Mouse (Mus musculus) stomach, embryonic 14.5 days (tissue): ENCODE measurements at regions not wholly inside any gene's neighbourhood (a gene's known extent, or its start where the extent isn't known, plus 50 kb on each side); places are given as distances from the start of the nearest gene placed in this dataset.

Experiments
- ATAC-seq: fragments of 200-750 bp; cut with Nextera tagmentation; 2 replicates; pipeline ENCODE4 v1.8.0; 2017; ENCODE audit warnings: low read depth, moderate TSS enrichment; ENCODE audit not compliant: insufficient number of reproducible peaks, insufficient read depth, low FRiP score
- H3K27ac ChIP-seq: fragments of 300-500 bp; sonication (generic); 2 replicates; pipeline ENCODE4 v1.5.1; 2014; ENCODE audit warnings: mild to moderate bottlenecking, low read length, moderate library complexity, mixed read lengths
- H3K27me3 ChIP-seq: fragments of 300-500 bp; sonication (generic); 2 replicates; pipeline ENCODE4 v1.6.1; 2014; ENCODE audit warnings: low read length, control low read depth, mixed read lengths; ENCODE audit not compliant: control insufficient read depth, insufficient read depth
- H3K36me3 ChIP-seq: fragments of 300-500 bp; sonication (generic); 2 replicates; pipeline ENCODE4 v1.6.1; 2014; ENCODE audit warnings: mild to moderate bottlenecking, control low read depth, low read length, moderate library complexity, mixed read lengths; ENCODE audit not compliant: control insufficient read depth, insufficient read depth
- H3K4me1 ChIP-seq: fragments of 300-500 bp; sonication (generic); 2 replicates; pipeline ENCODE4 v1.6.1; 2014; ENCODE audit warnings: low read length, control low read depth, mixed read lengths; ENCODE audit not compliant: control insufficient read depth, insufficient read depth
- H3K4me2 ChIP-seq: fragments of 300-500 bp; sonication (generic); replicated peaks from 2 replicates; pipeline ENCODE4 v1.6.1; 2014; ENCODE audit warnings: low read depth, low read length, control low read depth
- H3K4me3 ChIP-seq: fragments of 300-500 bp; sonication (generic); 2 replicates; pipeline ENCODE4 v1.5.1; 2014; ENCODE audit warnings: low read depth, low read length, control low read depth
- H3K9ac ChIP-seq: fragments of 300-500 bp; sonication (generic); replicated peaks from 2 replicates; pipeline ENCODE4 v1.6.1; 2014; ENCODE audit warnings: low read depth, mild to moderate bottlenecking, control low read depth, low read length, moderate library complexity, mixed read lengths
- H3K9me3 ChIP-seq: fragments of 300-500 bp; sonication (generic); 2 replicates; pipeline ENCODE4 v1.6.1; 2016; ENCODE audit warnings: low read depth, low read length, control low read depth; ENCODE audit not compliant: control insufficient read depth
- WGBS: fragments of 180-500 bp; shearing (Covaris S2); extraction: QIAGEN DNeasy Blood & Tissue Kit; methylation state at CpG from one replicate; pipeline ENCODE4 v1.1.7; 2014; 5-methylcytosine and 5-hydroxymethylcytosine counted together

DNA sequence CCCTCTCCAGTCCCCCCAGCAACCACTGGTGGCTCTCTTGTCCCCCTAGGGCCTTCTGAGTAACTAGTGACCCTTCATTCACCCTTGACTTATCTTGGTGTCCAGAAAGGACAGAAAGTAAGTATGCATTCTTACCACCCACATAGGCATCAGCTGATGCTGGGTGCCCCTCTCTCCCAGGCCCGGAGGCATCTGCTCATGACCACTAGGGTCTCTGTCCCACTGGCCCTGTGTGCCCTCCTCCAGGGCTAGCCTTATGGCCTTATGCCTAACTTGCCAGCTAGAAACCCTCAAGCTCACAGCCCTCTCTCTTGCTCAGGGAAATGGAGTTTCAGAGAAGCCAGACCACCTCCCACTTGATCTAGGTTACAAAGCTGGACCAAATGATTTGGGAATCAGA, 89.2 kb upstream of the Unc5b start:
- H3K4me1 ChIP-seq: no peaks in the 10 kb centered on the region
- 100% methylated on average over 1 of the region's 1 CpGs for WGBS
- H3K27me3 ChIP-seq: no peaks in the 10 kb centered on the region
- H3K36me3 ChIP-seq: no peaks in the 10 kb centered on the region
- H3K4me2 ChIP-seq: no peak overlapping the region
- H3K9me3 ChIP-seq: no peaks in the 10 kb centered on the region
- H3K9ac ChIP-seq: no peak overlapping the region
- H3K27ac ChIP-seq: no peak overlapping the region
- H3K4me3 ChIP-seq: no peak overlapping the region
- ATAC-seq: no peak

DNA sequence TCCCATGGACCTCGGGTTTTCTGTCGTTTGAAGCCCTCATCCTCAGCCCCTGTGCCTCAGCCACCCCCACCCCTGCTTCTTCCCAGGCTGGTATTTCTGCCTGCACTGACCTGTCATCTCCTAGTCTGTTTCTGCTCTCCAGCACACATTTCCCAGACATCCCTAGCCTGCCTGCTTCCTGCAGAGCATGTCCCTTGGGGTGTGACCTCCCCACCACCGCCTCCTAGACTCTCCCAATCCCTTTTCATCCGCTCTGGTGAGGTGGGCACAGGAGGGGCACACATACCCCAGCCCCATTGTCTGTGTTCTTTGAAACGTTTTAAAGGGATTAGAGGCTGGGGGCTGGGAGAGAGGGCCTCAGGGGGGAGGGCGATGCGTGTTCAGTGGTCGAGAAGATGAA, 86.6 kb upstream of the Unc5b start:
- Histone ChIP-seq H3K9ac (no peak overlapping the region), H3K4me3 (no peak overlapping the region), H3K27ac (no peak overlapping the region), H3K9me3 (no peaks in the 10 kb centered on the region), H3K4me1 (no peaks in the 10 kb centered on the region), H3K4me2 (no peak overlapping the region), H3K36me3 (no peaks in the 10 kb centered on the region), H3K27me3 (no peaks in the 10 kb centered on the region)
- WGBS: 30% methylated on average over 8 of the region's 8 CpGs
- no peak for ATAC-seq

DNA sequence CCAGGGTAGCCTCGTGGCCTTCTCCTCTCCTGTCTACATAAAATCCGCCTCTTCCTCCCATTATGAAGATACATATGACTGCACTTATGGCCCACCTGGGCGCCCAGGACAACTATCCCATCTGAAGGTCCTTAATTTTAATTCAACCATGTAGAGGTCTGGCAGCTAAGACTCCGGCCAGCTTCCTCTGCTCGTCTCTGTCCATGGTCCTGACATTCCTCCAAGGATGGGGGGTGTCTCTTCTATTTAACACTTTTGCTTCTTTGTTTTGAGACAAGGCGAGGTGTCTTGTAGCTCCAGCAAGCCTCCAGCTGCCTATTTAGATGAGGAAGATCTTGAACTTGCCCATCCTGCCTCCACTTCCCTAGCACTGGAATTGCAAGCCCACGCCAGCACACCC, 83.0 kb upstream of the Unc5b start:
- Histone ChIP-seq H3K36me3 (no peaks in the 10 kb centered on the region), H3K9me3 (no peaks in the 10 kb centered on the region), H3K27me3 (no peaks in the 10 kb centered on the region), H3K4me2 (no peak overlapping the region), H3K27ac (no peak overlapping the region), H3K4me1 (no peaks in the 10 kb centered on the region), H3K4me3 (no peak overlapping the region), H3K9ac (no peak overlapping the region)
- WGBS: 17% methylated on average over 7 of the region's 7 CpGs
- ATAC-seq: no peak

DNA sequence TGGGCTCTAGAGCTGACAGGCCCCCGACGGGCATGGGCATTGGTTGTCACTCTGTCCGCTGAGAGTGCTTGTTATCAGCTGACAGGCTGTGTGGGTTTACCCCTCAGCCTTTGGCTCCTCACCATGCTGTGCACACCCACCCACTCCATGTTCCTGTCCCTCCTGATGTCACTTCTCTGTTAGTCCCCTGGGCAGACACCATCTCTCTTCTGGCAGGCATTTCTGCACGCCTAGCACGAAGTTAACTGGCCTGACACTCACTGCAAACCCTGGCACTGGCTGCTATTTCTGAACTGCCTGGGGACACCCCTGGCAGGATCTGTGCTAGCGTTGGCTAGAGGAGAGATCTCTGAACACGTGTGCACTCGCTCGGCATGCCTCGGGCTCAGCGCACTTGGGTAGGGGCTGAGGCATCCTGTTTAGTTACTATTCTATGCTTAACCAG, 82.1 kb upstream of the Unc5b start:
- Histone ChIP-seq H3K9ac (no peak overlapping the region), H3K4me1 (no peaks in the 10 kb centered on the region), H3K4me2 (no peak overlapping the region), H3K27ac (no peak overlapping the region), H3K4me3 (no peak overlapping the region), H3K36me3 (no peaks in the 10 kb centered on the region), H3K9me3 (no peaks in the 10 kb centered on the region), H3K27me3 (no peaks in the 10 kb centered on the region)
- 79% methylated on average over 11 of the region's 11 CpGs for WGBS
- no peak for ATAC-seq

DNA sequence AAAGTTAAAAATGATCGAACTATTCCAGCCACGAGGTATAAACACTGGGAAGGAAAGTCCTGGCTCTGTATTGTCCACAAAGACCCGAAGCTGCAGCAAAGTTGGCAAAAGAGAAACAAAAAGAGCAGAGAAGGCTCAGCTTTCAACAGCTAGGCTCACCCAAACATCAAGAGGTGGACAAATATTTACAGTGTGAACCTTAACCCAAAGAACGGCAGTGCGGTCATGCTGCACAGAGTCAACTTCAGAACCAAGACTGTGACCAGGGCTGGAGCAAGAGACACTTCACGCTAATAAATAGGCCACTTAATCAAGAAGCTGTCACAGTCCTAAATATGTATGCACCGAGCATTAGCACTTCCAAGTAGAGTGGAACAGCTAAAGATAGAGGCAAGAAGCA, 73.0 kb upstream of the Unc5b start:
- no peak for ATAC-seq
- H3K9me3 ChIP-seq: no peaks in the 10 kb centered on the region
- H3K27ac ChIP-seq: no peak overlapping the region
- H3K36me3 ChIP-seq: no peaks in the 10 kb centered on the region
- H3K4me2 ChIP-seq: no peak overlapping the region
- no peak overlapping the region for H3K4me3 ChIP-seq
- H3K4me1 ChIP-seq: no peaks in the 10 kb centered on the region
- WGBS: 37% methylated on average over 7 of the region's 7 CpGs
- H3K27me3 ChIP-seq: no peaks in the 10 kb centered on the region
- no peak overlapping the region for H3K9ac ChIP-seq

DNA sequence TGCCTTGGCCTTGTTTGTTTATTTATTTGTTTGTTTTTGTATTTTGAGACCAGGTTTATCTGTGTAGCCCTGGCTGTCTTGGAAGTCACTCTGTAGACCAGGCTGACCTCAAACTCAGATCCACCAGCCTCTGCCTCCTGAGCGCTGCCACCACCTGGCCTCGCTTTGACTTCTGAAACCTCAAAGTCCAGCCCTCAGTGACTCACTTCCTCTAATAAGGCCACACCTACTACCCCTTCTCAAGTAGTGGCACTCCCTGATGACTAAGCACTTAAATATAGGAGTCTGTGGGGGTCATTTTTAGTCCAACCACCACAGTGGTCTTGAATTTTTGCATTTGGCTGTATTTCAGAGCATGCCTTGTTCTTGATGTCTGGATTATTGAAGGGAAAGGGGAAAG, 69.6 kb upstream of the Unc5b start:
- Histone ChIP-seq H3K9me3 (no peaks in the 10 kb centered on the region), H3K4me2 (no peak overlapping the region), H3K4me1 (no peaks in the 10 kb centered on the region), H3K27me3 (no peaks in the 10 kb centered on the region), H3K36me3 (no peaks in the 10 kb centered on the region), H3K9ac (no peak overlapping the region), H3K27ac (no peak overlapping the region), H3K4me3 (no peak overlapping the region)
- no peak for ATAC-seq
- WGBS: 83% methylated on average over 2 of the region's 2 CpGs

DNA sequence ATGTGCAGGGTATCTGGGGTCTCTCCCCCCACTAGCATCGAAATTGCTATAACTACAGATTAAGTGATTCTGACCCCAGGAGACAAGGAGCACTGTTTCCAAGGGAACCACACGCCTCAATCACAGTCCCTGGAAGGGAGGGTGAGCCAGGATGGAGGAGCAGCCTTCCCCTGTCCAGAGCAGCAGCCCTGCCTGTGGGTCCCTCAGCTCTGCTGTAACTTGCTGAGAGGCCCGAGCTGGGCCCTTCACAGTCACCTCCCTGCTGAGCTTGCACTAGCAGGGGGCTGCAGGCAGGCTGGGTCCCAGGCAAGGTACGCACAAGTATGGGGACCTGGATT, 62.4 kb upstream of the Unc5b start:
- 45% methylated on average over 4 of the region's 4 CpGs for WGBS
- H3K4me3 ChIP-seq: no peak overlapping the region
- no peak overlapping the region for H3K27ac ChIP-seq

DNA sequence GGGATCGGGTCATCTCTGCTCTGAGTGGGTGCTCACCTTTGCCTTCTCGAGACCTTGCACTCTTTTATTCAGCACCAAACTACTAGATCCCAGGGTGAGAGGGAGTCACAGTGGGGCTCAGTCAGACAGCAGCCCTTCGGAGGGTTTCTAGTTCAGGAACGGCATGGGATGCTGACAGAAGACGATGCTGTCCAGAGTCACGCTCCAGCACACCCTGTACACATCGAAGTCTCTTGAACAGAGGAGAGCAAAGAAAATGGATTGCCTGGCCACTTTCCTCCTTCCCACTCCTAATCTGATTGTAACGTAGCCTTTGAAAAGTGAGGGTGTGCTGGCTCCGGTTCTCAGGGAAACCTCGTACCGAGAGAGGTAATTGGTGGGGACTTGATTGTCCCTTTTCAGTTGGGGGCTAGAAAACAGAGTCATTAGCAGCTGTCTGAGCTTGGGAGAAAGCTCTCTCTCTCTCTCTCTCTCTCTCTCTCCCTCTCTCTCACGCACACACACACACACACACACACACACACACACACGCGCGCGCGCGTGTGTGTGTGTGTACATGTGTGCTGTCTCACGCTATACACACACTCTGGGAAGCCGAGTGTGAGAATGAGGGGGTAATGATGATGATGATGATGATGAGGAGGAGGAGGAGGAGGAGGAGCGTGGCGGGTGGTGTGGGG, 61.9 kb upstream of the Unc5b start:
- H3K4me1 ChIP-seq: 0 out of 2 replicates have a peak, but pooled peaks cover 3% of the 10 kb centered on the region
- ATAC-seq: no peak

More for the DNA sequence above, 62.4 kb upstream of the Unc5b start:
- ATAC-seq: no peak
- H3K4me2 ChIP-seq: no peak overlapping the region
- no peak overlapping the region for H3K9ac ChIP-seq
- H3K9me3 ChIP-seq: no peaks in the 10 kb centered on the region
- H3K4me1 ChIP-seq: 0 out of 2 replicates have a peak, but pooled peaks cover 3% of the 10 kb centered on the region
- no peaks in the 10 kb centered on the region for H3K36me3 ChIP-seq
- H3K27me3 ChIP-seq: no peaks in the 10 kb centered on the region

DNA sequence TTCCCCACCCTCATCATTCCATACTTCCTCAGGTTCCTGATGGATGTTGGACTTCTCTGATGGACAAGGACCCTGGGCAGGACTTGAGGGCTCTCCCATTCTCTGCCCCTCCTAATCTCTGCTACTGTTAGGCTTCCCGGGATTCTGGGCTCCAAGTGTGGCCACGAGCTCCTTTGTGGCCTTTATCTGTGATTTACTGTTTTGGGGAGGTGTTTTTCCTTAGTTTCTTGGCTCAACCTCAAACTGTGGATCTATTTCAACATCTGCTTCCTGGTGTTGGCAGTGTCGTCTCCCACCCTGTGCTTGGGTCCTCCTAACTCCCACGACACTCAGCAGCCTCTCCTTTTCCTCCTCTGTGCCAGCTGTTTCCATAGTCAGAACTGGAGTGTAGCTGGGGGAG, 61.3 kb upstream of the Unc5b start:
- Histone ChIP-seq H3K27me3 (no peaks in the 10 kb centered on the region), H3K36me3 (no peaks in the 10 kb centered on the region), H3K4me2 (no peak overlapping the region), H3K4me1 (0 out of 2 replicates have a peak, but pooled peaks cover 3% of the 10 kb centered on the region), H3K4me3 (no peak overlapping the region), H3K9ac (no peak overlapping the region), H3K9me3 (no peaks in the 10 kb centered on the region), H3K27ac (no peak overlapping the region)
- no peak for ATAC-seq
- 13% methylated on average over 4 of the region's 4 CpGs for WGBS

More for the DNA sequence above, 61.9 kb upstream of the Unc5b start:
- H3K9me3 ChIP-seq: no peaks in the 10 kb centered on the region
- WGBS: 58% methylated on average over 22 of the region's 22 CpGs
- H3K36me3 ChIP-seq: no peaks in the 10 kb centered on the region
- H3K9ac ChIP-seq: no peak overlapping the region
- H3K27ac ChIP-seq: no peak overlapping the region
- no peak overlapping the region for H3K4me3 ChIP-seq
- H3K27me3 ChIP-seq: no peaks in the 10 kb centered on the region
- H3K4me2 ChIP-seq: no peak overlapping the region
